Mouse (Mus musculus): Measurements from ENCODE around the gene Rffl.

- no peak for TF ChIP-seq POLR2A (IDR thresholded peaks at IDR 0.05; ENCODE audit: borderline replicate concordance, insufficient read depth, low read length)
- no peak for TF ChIP-seq CTCF (IDR thresholded peaks at IDR 0.05; ENCODE audit: borderline replicate concordance, insufficient read depth, low read depth, low read length)
Observed at GRCm38 (mm10) chr11:82808485-82808884, 62.5 kb downstream of the Rffl start.

Measured in cerebellum, adult 2 months (tissue).